Mouse (Mus musculus): ENCODE results near the gene Unc5c. TPM values are rescaled to one million over a fixed set of nuclear protein-coding genes. Genes with fewer than 3 reads are reported as not detected.
A peak's percentile ranks its signal among the peaks of the same experiment; 100 is the strongest.

Unc5c gene
- polyA plus RNA-seq, 1 experiment from 2014 or later = 20.5 TPM

- no peak overlapping the region for H3K4me2 ChIP-seq
- peak overlapping the region; percentile 41 for H3K27ac ChIP-seq
- no peaks in the 10 kb centered on the region for H3K27me3 ChIP-seq
- H3K9ac ChIP-seq = no peak overlapping the region
- H3K4me3 ChIP-seq = no peak overlapping the region
- peak; percentile 57; the same call in 1 of the 2 replicates for ATAC-seq (ENCODE audit: borderline replicate concordance, extremely low read depth, low FRiP score, low TSS enrichment)
- 12% methylated on average over 2 of the region's 2 CpGs for WGBS
- H3K9me3 ChIP-seq = no peaks in the 10 kb centered on the region
- H3K36me3 ChIP-seq = no peaks in the 10 kb centered on the region
- peaks cover 15% of the 10 kb centered on the region for H3K4me1 ChIP-seq
Observed at GRCm38 (mm10) chr3:141483665-141484431, 18.8 kb downstream of the Unc5c start.

GRCm38 (mm10) chr3:141485218-141485617 is 20.2 kb downstream of the Unc5c start:
- Histone ChIP-seq H3K9ac (no peak overlapping the region), H3K4me1 (peaks cover 15% of the 10 kb centered on the region), H3K9me3 (no peaks in the 10 kb centered on the region), H3K36me3 (no peaks in the 10 kb centered on the region), H3K27ac (no peak overlapping the region), H3K4me2 (no peak overlapping the region), H3K27me3 (no peaks in the 10 kb centered on the region), H3K4me3 (no peak overlapping the region)
- ATAC-seq (ENCODE audit: borderline replicate concordance, extremely low read depth, low FRiP score, low TSS enrichment) = no peak
- 50% methylated on average over 4 of the region's 4 CpGs for WGBS

- Histone ChIP-seq H3K9ac (no peak overlapping the region), H3K9me3 (no peaks in the 10 kb centered on the region), H3K27ac (no peak overlapping the region), H3K4me1 (peaks cover 19% of the 10 kb centered on the region; the same call in 1 of the 2 replicates), H3K4me3 (no peak overlapping the region), H3K4me2 (no peak overlapping the region), H3K27me3 (no peaks in the 10 kb centered on the region), H3K36me3 (no peaks in the 10 kb centered on the region)
- ATAC-seq (ENCODE audit: borderline replicate concordance, extremely low read depth, low FRiP score, low TSS enrichment) = no peak
- WGBS = 62% methylated on average over 1 of the region's 1 CpGs
Observed at GRCm38 (mm10) chr3:141490647-141491046, 25.6 kb downstream of the Unc5c start.

- peak; percentile 92; the same call in 1 of the 2 replicates for ATAC-seq (ENCODE audit: borderline replicate concordance, extremely low read depth, low FRiP score, low TSS enrichment)
- no peak overlapping the region for H3K4me3 ChIP-seq
- 27% methylated on average over 5 of the region's 5 CpGs for WGBS
- H3K27me3 ChIP-seq = no peaks in the 10 kb centered on the region
- peaks cover 19% of the 10 kb centered on the region; the same call in 1 of the 2 replicates for H3K4me1 ChIP-seq
- H3K9me3 ChIP-seq = no peaks in the 10 kb centered on the region
- peak overlapping the region; percentile 87 for H3K27ac ChIP-seq
- peak overlapping the region; percentile 32; the same call in 1 of the 2 replicates for H3K4me2 ChIP-seq
- H3K9ac ChIP-seq = no peak overlapping the region
- H3K36me3 ChIP-seq = no peaks in the 10 kb centered on the region
Observed at GRCm38 (mm10) chr3:141491272-141491950, 26.4 kb downstream of the Unc5c start.

GRCm38 (mm10) chr3:141491951-141492310 is 26.9 kb downstream of the Unc5c start:
- Histone ChIP-seq H3K27ac (peak overlapping the region; percentile 87), H3K4me3 (no peak overlapping the region), H3K36me3 (no peaks in the 10 kb centered on the region), H3K27me3 (no peaks in the 10 kb centered on the region), H3K9me3 (no peaks in the 10 kb centered on the region), H3K4me2 (peak overlapping the region; percentile 32; the same call in 1 of the 2 replicates), H3K4me1 (peaks cover 19% of the 10 kb centered on the region; the same call in 1 of the 2 replicates), H3K9ac (no peak overlapping the region)
- 11% methylated on average over 2 of the region's 2 CpGs for WGBS
- 0 out of 2 replicates have a peak, but pooled peaks have one; percentile 52 for ATAC-seq (ENCODE audit: borderline replicate concordance, extremely low read depth, low FRiP score, low TSS enrichment)

GRCm38 (mm10) chr3:141493000-141493399 is 28.0 kb downstream of the Unc5c start:
- H3K27ac ChIP-seq = peak overlapping the region; percentile 51; the same call in 1 of the 2 replicates
- H3K9me3 ChIP-seq = no peaks in the 10 kb centered on the region
- H3K9ac ChIP-seq = no peak overlapping the region
- H3K4me2 ChIP-seq = no peak overlapping the region
- ATAC-seq (ENCODE audit: borderline replicate concordance, extremely low read depth, low FRiP score, low TSS enrichment) = no peak
- H3K4me1 ChIP-seq = peaks cover 23% of the 10 kb centered on the region
- no peaks in the 10 kb centered on the region for H3K27me3 ChIP-seq
- no peaks in the 10 kb centered on the region for H3K36me3 ChIP-seq
- 40% methylated on average over 3 of the region's 3 CpGs for WGBS
- no peak overlapping the region for H3K4me3 ChIP-seq

- ATAC-seq (ENCODE audit: borderline replicate concordance, extremely low read depth, low FRiP score, low TSS enrichment) = peak; percentile 97
Observed at GRCm38 (mm10) chr3:141498348-141499056, 33.5 kb downstream of the Unc5c start.

GRCm38 (mm10) chr3:141501845-141502505 is 37.0 kb downstream of the Unc5c start:
- no peak for ATAC-seq (ENCODE audit: borderline replicate concordance, extremely low read depth, low FRiP score, low TSS enrichment)
- WGBS = 39% methylated on average over 4 of the region's 4 CpGs
- Histone ChIP-seq H3K9me3 (no peaks in the 10 kb centered on the region), H3K4me3 (no peak overlapping the region), H3K27me3 (no peaks in the 10 kb centered on the region), H3K4me1 (peaks cover 9% of the 10 kb centered on the region), H3K27ac (no peak overlapping the region), H3K4me2 (no peak overlapping the region), H3K9ac (no peak overlapping the region), H3K36me3 (no peaks in the 10 kb centered on the region)

More at GRCm38 (mm10) chr3:141498348-141499056, 33.5 kb downstream of the Unc5c start:
- H3K4me2 ChIP-seq = no peak overlapping the region
- H3K4me1 ChIP-seq = peaks cover 9% of the 10 kb centered on the region
- H3K27ac ChIP-seq = no peak overlapping the region
- H3K36me3 ChIP-seq = no peaks in the 10 kb centered on the region
- 27% methylated on average over 4 of the region's 4 CpGs for WGBS
- H3K9me3 ChIP-seq = no peaks in the 10 kb centered on the region
- H3K9ac ChIP-seq = no peak overlapping the region
- H3K27me3 ChIP-seq = no peaks in the 10 kb centered on the region
- H3K4me3 ChIP-seq = no peak overlapping the region

- 60% methylated on average over 3 of the region's 3 CpGs for WGBS
- no peak for ATAC-seq (ENCODE audit: borderline replicate concordance, extremely low read depth, low FRiP score, low TSS enrichment)
- no peaks in the 10 kb centered on the region for H3K9me3 ChIP-seq
- H3K4me3 ChIP-seq = no peak overlapping the region
- H3K27ac ChIP-seq = no peak overlapping the region
- H3K36me3 ChIP-seq = no peaks in the 10 kb centered on the region
- peaks cover 6% of the 10 kb centered on the region; the same call in 1 of the 2 replicates for H3K4me1 ChIP-seq
- no peak overlapping the region for H3K9ac ChIP-seq
- no peaks in the 10 kb centered on the region for H3K27me3 ChIP-seq
- H3K4me2 ChIP-seq = no peak overlapping the region
Observed at GRCm38 (mm10) chr3:141503331-141503730, 38.3 kb downstream of the Unc5c start.

- Histone ChIP-seq H3K4me3 (no peak overlapping the region), H3K4me1 (no peaks in the 10 kb centered on the region), H3K9me3 (no peaks in the 10 kb centered on the region), H3K27me3 (no peaks in the 10 kb centered on the region), H3K36me3 (no peaks in the 10 kb centered on the region), H3K9ac (no peak overlapping the region), H3K27ac (no peak overlapping the region), H3K4me2 (no peak overlapping the region)
- WGBS = 61% methylated on average over 1 of the region's 1 CpGs
- ATAC-seq (ENCODE audit: borderline replicate concordance, extremely low read depth, low FRiP score, low TSS enrichment) = no peak
Observed at GRCm38 (mm10) chr3:141509772-141510171, 44.8 kb downstream of the Unc5c start.

- WGBS = 49% methylated on average over 5 of the region's 5 CpGs
- Histone ChIP-seq H3K4me1 (no peaks in the 10 kb centered on the region), H3K4me3 (no peak overlapping the region)
Observed at GRCm38 (mm10) chr3:141511253-141512038, 46.4 kb downstream of the Unc5c start.

More at GRCm38 (mm10) chr3:141511253-141512038, 46.4 kb downstream of the Unc5c start:
- Histone ChIP-seq H3K27me3 (no peaks in the 10 kb centered on the region), H3K36me3 (no peaks in the 10 kb centered on the region), H3K27ac (no peak overlapping the region), H3K4me2 (no peak overlapping the region), H3K9ac (no peak overlapping the region), H3K9me3 (no peaks in the 10 kb centered on the region)
- no peak for ATAC-seq (ENCODE audit: borderline replicate concordance, extremely low read depth, low FRiP score, low TSS enrichment)
